Mouse (Mus musculus): ENCODE measurements around the gene Adam19. TPM values are rescaled to one million over a fixed set of nuclear protein-coding genes. Genes with fewer than 3 reads are reported as not detected.
"Not testable (repeated sequence)": the region's sequence is repeated elsewhere in the genome, so short reads cannot be mapped to it uniquely, and the experiment has no call there.

The Adam19 gene
- polyA plus RNA-seq, 1 experiment from 2014 or later, result 17.1 TPM

DNA sequence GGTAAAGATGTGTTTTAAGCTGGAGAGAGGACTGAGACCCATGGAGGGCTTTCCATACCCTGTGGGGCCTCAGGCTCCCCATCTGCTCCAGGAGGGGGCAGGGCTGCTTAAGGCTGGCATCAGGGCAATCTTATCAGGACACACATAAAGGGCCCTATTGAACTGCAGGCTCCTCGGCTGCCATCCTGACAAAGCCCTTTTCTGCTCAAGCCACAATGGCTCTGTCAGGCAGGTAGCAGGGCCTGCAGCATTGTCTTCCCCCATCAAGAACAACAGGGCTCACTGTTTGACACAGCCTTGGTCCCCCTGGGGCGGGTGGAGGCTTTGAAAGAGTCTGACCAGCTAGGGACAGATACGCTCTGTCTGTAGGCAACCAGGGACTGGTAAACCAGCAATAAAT is 114.1 kb downstream of the Adam19 start:
- H3K4me1 ChIP-seq, result no peaks in the 10 kb centered on the region
- no peak overlapping the region for H3K4me2 ChIP-seq
- no peaks in the 10 kb centered on the region for H3K9me3 ChIP-seq
- H3K36me3 ChIP-seq, result no peaks in the 10 kb centered on the region
- no peaks in the 10 kb centered on the region for H3K27me3 ChIP-seq (replicated peaks)
- ATAC-seq (ENCODE audit: insufficient read depth, low FRiP score, low read depth), result no peak
- no peak overlapping the region for H3K4me3 ChIP-seq (replicated peaks)
- H3K9ac ChIP-seq, result no peak overlapping the region
- no peak overlapping the region for H3K27ac ChIP-seq
- WGBS, result 63% methylated on average over 3 of the region's 3 CpGs

DNA sequence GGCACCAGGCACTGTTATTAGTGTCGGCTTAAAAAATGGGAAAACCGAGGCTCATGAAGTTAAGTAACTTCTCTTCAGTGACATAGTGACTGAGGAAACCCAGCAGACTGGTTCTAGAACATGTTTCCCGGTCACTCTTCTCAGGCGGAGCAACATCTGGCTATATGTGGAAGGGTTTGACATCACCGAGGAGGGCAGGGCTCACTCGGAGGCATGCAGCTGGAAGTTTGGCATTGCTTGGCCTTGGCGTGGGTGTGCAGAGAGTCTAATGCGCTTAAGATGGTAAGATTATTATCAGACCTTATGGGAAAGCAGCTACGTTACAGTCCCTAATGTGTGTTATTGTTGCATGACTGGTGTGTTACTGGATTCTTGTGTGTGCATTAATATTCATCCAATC is 116.3 kb downstream of the Adam19 start:
- Histone ChIP-seq H3K4me1 (no peaks in the 10 kb centered on the region), H3K27ac (no peak overlapping the region), H3K4me3 (replicated peaks) (no peak overlapping the region), H3K9me3 (no peaks in the 10 kb centered on the region), H3K27me3 (replicated peaks) (no peaks in the 10 kb centered on the region), H3K4me2 (no peak overlapping the region), H3K36me3 (no peaks in the 10 kb centered on the region), H3K9ac (no peak overlapping the region)
- WGBS, result 88% methylated on average over 9 of the region's 9 CpGs
- no peak for ATAC-seq (ENCODE audit: insufficient read depth, low FRiP score, low read depth)

DNA sequence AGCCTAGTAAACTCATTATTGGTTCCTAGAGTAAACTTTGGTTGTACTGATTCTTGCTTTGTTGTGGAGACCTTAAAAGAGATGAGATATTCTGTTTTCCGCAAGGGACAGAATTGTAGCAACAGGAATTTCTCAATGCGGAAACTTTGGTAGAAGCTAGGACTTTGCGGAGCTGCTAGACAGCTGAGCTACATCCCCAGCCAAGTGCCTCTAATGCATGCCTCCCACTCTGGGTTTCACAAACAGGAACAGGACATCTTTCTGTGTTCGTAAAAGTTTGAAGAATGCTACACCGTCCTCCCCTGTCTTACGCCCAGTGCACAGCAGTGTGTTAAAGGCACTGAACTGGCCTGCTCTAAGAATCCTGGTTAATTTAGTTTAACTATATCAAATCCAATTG is 120.4 kb downstream of the Adam19 start:
- no peak overlapping the region for H3K27ac ChIP-seq
- H3K9ac ChIP-seq, result no peak overlapping the region
- no peak for ATAC-seq (ENCODE audit: insufficient read depth, low FRiP score, low read depth)
- no peaks in the 10 kb centered on the region for H3K9me3 ChIP-seq
- no peak overlapping the region for H3K4me3 ChIP-seq (replicated peaks)
- no peaks in the 10 kb centered on the region for H3K27me3 ChIP-seq (replicated peaks)
- WGBS, result 85% methylated on average over 6 of the region's 6 CpGs
- no peak overlapping the region for H3K4me2 ChIP-seq
- no peaks in the 10 kb centered on the region for H3K36me3 ChIP-seq
- H3K4me1 ChIP-seq, result no peaks in the 10 kb centered on the region

DNA sequence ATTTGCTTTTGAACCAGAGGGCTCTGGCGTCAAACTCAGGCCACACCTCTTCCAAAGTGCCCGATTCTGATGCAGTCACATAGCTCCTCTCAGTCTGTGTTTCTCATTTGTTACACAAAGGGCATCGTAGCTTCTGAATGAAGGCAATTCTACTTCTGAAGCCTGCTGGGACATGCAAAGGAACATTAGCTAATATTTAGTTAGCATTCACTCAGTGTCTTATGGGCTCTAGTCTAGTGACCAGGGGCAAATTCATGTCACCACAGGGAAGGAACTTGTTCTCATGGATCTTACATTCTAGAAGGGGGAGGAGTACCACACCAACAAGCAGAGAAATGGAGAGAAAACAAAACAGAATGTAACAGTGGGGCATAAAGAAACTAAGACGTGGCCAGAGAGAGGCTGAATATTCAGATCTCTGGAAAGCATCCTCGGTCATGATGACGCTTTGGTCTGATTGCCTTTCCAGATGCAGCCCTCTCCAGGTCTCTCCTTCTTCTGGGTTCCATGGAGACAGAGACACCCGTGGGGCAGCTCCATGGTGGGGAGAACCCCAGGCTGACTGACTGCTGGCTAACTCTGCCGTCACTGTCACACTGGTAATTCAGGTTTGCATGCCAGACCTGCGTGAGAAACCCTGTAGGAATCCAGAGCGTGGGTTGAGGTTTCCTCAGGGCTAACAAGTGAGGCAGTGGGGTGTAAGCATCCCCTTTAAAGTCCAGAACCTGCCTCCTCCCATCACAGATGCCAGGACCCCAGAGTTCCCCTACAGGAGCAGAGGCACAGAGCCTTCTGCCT is 121.7 kb downstream of the Adam19 start:
- WGBS, result 65% methylated on average over 10 of the region's 10 CpGs
- no peaks in the 10 kb centered on the region for H3K36me3 ChIP-seq
- H3K4me3 ChIP-seq (replicated peaks), result no peak overlapping the region
- no peak overlapping the region for H3K9ac ChIP-seq
- H3K27ac ChIP-seq, result peak overlapping the region; percentile 10; the same call in 1 of the 2 replicates
- H3K27me3 ChIP-seq (replicated peaks), result no peaks in the 10 kb centered on the region
- no peak overlapping the region for H3K4me2 ChIP-seq
- ATAC-seq (ENCODE audit: insufficient read depth, low FRiP score, low read depth), result no peak
- H3K4me1 ChIP-seq, result no peaks in the 10 kb centered on the region
- H3K9me3 ChIP-seq, result no peaks in the 10 kb centered on the region

DNA sequence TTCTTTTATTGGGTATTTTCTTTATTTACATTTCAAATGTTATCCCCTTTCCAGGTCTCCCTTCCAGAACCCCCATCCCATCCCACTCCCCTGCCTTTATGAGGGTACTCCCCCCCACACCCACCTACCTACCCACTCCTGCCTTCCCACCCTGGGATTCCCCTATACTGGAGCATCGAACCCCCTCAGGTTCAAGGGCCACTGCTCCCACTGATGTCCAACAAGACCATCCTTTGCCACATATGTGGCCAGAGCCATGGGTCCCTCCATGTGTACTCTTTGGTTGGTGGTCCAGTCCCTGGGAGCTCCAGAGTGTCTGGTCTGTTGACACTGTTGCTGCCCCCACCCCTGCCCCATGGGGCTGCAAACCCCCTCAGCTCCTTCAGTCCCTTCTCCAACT is 126.2 kb downstream of the Adam19 start:
- H3K27me3 ChIP-seq (replicated peaks); H3K9ac ChIP-seq; H3K36me3 ChIP-seq; H3K4me1 ChIP-seq; H3K9me3 ChIP-seq; ATAC-seq (ENCODE audit: insufficient read depth, low FRiP score, low read depth); H3K4me2 ChIP-seq; H3K27ac ChIP-seq; H3K4me3 ChIP-seq (replicated peaks): not testable (repeated sequence)
- 90% methylated on average over 1 of the region's 1 CpGs for WGBS

DNA sequence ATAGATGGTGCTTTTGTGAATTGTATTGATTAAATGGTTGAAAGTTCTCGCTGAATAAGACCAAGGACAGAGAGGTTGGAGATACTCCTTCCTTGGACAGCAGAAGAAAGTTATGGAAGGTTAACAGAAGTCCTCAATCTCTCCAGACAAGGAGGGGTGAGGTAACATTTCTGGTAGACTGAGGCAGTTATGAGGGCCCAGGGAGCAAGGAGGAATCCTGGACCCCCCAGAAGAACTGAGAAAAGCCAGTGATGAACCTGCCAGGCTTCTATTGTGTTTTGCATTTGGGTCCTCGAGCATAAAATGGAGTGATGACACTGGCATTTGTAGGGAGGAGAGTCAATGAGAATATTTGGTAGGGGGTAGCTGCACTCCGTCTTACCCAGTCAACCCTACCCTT is 129.2 kb downstream of the Adam19 start:
- Histone ChIP-seq H3K4me1 (peaks cover 6% of the 10 kb centered on the region; the same call in 1 of the 2 replicates), H3K4me3 (replicated peaks) (no peak overlapping the region), H3K27me3 (replicated peaks) (no peaks in the 10 kb centered on the region), H3K9ac (no peak overlapping the region), H3K36me3 (no peaks in the 10 kb centered on the region), H3K4me2 (no peak overlapping the region), H3K9me3 (no peaks in the 10 kb centered on the region), H3K27ac (no peak overlapping the region)
- 80% methylated on average over 3 of the region's 3 CpGs for WGBS
- no peak for ATAC-seq (ENCODE audit: insufficient read depth, low FRiP score, low read depth)

DNA sequence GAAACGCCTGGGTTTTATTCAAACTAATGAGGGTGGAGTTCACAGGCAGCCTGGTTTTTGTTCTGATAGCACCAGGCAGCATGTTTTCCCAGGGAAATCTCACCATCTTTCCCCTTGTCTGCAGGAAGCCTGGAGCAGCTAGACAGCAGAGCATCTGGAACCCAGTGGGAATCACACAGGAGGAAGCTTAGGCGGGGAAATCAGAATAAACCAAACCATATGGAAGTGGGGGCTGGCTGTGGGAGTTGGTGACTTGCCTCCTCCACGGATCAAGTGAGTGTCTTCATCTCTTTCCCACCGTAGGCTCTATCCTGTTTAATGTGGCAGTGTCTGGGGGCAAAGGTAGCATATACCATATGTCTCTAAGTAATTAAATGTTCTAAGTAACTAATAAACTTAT is 129.7 kb downstream of the Adam19 start:
- peaks cover 6% of the 10 kb centered on the region; the same call in 1 of the 2 replicates for H3K4me1 ChIP-seq
- no peak overlapping the region; the same call in 1 of the 2 replicates for H3K27ac ChIP-seq
- H3K9me3 ChIP-seq, result no peaks in the 10 kb centered on the region
- H3K9ac ChIP-seq, result no peak overlapping the region
- H3K4me2 ChIP-seq, result no peak overlapping the region
- no peaks in the 10 kb centered on the region for H3K27me3 ChIP-seq (replicated peaks)
- no peaks in the 10 kb centered on the region for H3K36me3 ChIP-seq
- ATAC-seq (ENCODE audit: insufficient read depth, low FRiP score, low read depth), result no peak
- WGBS, result 31% methylated on average over 4 of the region's 4 CpGs
- no peak overlapping the region for H3K4me3 ChIP-seq (replicated peaks)

DNA sequence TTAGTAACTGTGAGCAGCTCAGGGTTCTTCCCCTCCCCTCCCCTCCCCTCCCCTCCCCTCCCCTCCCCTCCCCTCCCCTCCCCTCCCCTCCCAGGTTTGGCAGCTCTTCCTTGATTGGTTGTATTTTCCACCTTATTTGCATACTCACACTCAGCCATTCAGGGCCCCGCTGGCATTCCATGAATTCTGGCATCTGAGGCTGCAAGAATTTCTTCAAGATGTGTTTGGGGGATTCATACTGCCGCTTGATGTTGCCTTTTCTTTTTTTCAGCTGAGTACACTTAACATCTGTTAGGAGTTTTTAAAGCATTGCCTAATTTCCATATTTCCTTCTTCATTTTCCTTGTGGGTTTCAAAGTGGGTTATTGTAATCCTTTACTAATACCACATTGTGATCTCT is 132.5 kb downstream of the Adam19 start:
- no peaks in the 10 kb centered on the region for H3K27me3 ChIP-seq (replicated peaks)
- H3K9me3 ChIP-seq, result no peaks in the 10 kb centered on the region
- no peak for ATAC-seq (ENCODE audit: insufficient read depth, low FRiP score, low read depth)
- no peak overlapping the region for H3K4me2 ChIP-seq
- H3K9ac ChIP-seq, result no peak overlapping the region
- H3K4me1 ChIP-seq, result peaks cover 6% of the 10 kb centered on the region; the same call in 1 of the 2 replicates
- no peak overlapping the region for H3K4me3 ChIP-seq (replicated peaks)
- H3K27ac ChIP-seq, result 0 out of 2 replicates have a peak overlapping the region, but pooled peaks have one; percentile 51
- no peaks in the 10 kb centered on the region for H3K36me3 ChIP-seq
- WGBS, result 53% methylated on average over 2 of the region's 2 CpGs

DNA sequence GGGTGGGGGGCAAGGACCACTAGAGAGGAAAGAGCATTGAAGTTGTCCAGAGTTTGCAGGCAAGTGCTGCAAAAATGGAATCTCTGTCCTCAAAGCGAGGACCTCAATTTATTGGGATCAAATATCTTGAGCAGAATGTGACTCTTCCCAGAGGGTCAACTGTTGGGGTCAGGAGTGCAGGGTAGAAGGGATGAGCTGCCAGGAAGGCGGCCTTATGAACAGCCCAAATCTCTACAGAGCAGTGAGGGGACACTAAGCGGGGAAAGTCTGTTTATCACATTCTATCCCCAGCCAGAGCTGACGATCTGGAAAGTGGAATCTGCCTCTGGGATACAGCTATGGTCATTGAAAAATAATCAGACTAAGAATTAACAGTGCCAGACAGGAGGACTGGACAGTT is 138.4 kb downstream of the Adam19 start:
- Histone ChIP-seq H3K4me1 (no peaks in the 10 kb centered on the region), H3K27ac (0 out of 2 replicates have a peak overlapping the region, but pooled peaks have one; percentile 21), H3K4me2 (no peak overlapping the region), H3K27me3 (replicated peaks) (no peaks in the 10 kb centered on the region), H3K9me3 (no peaks in the 10 kb centered on the region), H3K36me3 (no peaks in the 10 kb centered on the region), H3K9ac (no peak overlapping the region), H3K4me3 (replicated peaks) (no peak overlapping the region)
- 57% methylated on average over 4 of the region's 4 CpGs for WGBS
- no peak for ATAC-seq (ENCODE audit: insufficient read depth, low FRiP score, low read depth)

Small RNAs within 50 kb of the gene (microRNA-seq; reads per million reads assigned to microRNA genes)
- not detected for gene Mir7239
- not detected for gene Mir8100

Other genes with a start within 250 kb of the Adam19 start
- 82.8 and 86.4 TPM in 2 replicates for gene Clint1, start 203.9 kb upstream of the Adam19 start, polyA plus RNA-seq (2015; fragmentation: Nextera tagmentation; extraction: Ambion mirVana)
- 6.1 and 7.6 TPM in 2 replicates for gene Lsm11, start 111.1 kb upstream of the Adam19 start, polyA plus RNA-seq (2015; fragmentation: Nextera tagmentation; extraction: Ambion mirVana)
- 11.2 and 11.8 TPM in 2 replicates for gene Thg1l, start 100.5 kb upstream of the Adam19 start, polyA plus RNA-seq (2015; fragmentation: Nextera tagmentation; extraction: Ambion mirVana)
- 0.17 and 0.24 TPM in 2 replicates for gene Sox30, start 75.7 kb upstream of the Adam19 start, polyA plus RNA-seq (2015; fragmentation: Nextera tagmentation; extraction: Ambion mirVana)
- gene Gm12166, start 3.7 kb upstream of the Adam19 start, polyA plus RNA-seq (2015; fragmentation: Nextera tagmentation; extraction: Ambion mirVana), result 5.5 and 11.1 TPM in 2 replicates
- 4.1 and 4.3 TPM in 2 replicates for gene Nipal4, start 110.5 kb downstream of the Adam19 start, polyA plus RNA-seq (2015; fragmentation: Nextera tagmentation; extraction: Ambion mirVana)
- gene Fndc9, start 179.5 kb downstream of the Adam19 start, polyA plus RNA-seq (2015; fragmentation: Nextera tagmentation; extraction: Ambion mirVana), result 0.10 and 0.18 TPM in 2 replicates